Mouse (Mus musculus) spleen, postnatal 4 days (tissue): ENCODE measurements around the gene Rnf215.
"Not testable (repeated sequence)": the region's sequence is repeated elsewhere in the genome, so short reads cannot be mapped to it uniquely, and the experiment has no call there.

Experiments used
- DNase-seq, 2 experiments: peaks; one replicate each; pipeline ENCODE4 v3.0.0; 2022; ENCODE audit warnings: low spot score in 2 of 2

The Rnf215 gene

GRCm38 (mm10) chr11:4134986-4135935, at the start of gene Rnf215:
TSS of gene Rnf215 (plus strand) at chr11:4135202.
- DNase-seq = peak; percentile 90 to 97

- no peak for DNase-seq
These were observed 48.8 kb upstream of the Rnf215 start for GRCm38 (mm10) chr11:4086246-4086645.

GRCm38 (mm10) chr11:4087267-4087666, 47.7 kb upstream of the Rnf215 start:
- DNase-seq = no peak

GRCm38 (mm10) chr11:4093459-4094377, 41.3 kb upstream of the Rnf215 start:
- DNase-seq = no peak

GRCm38 (mm10) chr11:4094378-4095170, 40.4 kb upstream of the Rnf215 start:
- DNase-seq = peak; percentile 82 to 92

- DNase-seq = peak; percentile 66 to 85
These were observed 39.6 kb upstream of the Rnf215 start, which contains the start of gene Mtfp1 for GRCm38 (mm10) chr11:4095171-4096053. TSS of gene Mtfp1 (minus strand) at chr11:4095445.

- DNase-seq = peak; percentile 97 to 98
These were observed 38.7 kb upstream of the Rnf215 start for GRCm38 (mm10) chr11:4096054-4096984.

GRCm38 (mm10) chr11:4097091-4097621, 37.8 kb upstream of the Rnf215 start:
- DNase-seq = peak in 1 of 2 experiments; percentile 72

GRCm38 (mm10) chr11:4098120-4098519, 36.9 kb upstream of the Rnf215 start:
- no peak for DNase-seq

- DNase-seq = no peak
These were observed 36.2 kb upstream of the Rnf215 start for GRCm38 (mm10) chr11:4098816-4099215.

GRCm38 (mm10) chr11:4099447-4099846, 35.6 kb upstream of the Rnf215 start:
- no peak for DNase-seq

- DNase-seq = no peak
These were observed 33.2 kb upstream of the Rnf215 start for GRCm38 (mm10) chr11:4101851-4102250.

- DNase-seq = no peak
These were observed 31.5 kb upstream of the Rnf215 start for GRCm38 (mm10) chr11:4103522-4103921.

- DNase-seq = no peak
These were observed 30.0 kb upstream of the Rnf215 start for GRCm38 (mm10) chr11:4104989-4105388.

GRCm38 (mm10) chr11:4105444-4105843, 29.6 kb upstream of the Rnf215 start:
- no peak for DNase-seq

- not testable (repeated sequence) for DNase-seq
These were observed 27.1 kb upstream of the Rnf215 start for GRCm38 (mm10) chr11:4107901-4108300.

- no peak for DNase-seq
These were observed 26.3 kb upstream of the Rnf215 start for GRCm38 (mm10) chr11:4108691-4109090.

- no peak for DNase-seq
These were observed 23.0 kb upstream of the Rnf215 start for GRCm38 (mm10) chr11:4112033-4112432.

GRCm38 (mm10) chr11:4112861-4113260, 22.1 kb upstream of the Rnf215 start:
- no peak for DNase-seq
